Mouse (Mus musculus): Measurements from ENCODE around the gene Orai2. TPM values are rescaled to one million over a fixed set of nuclear protein-coding genes. Genes with fewer than 3 reads are reported as not detected.

Gene Orai2
- 0.69 and 6.0 TPM in 2 replicates for total RNA-seq (2014; rRNA removed; ENCODE audit: low replicate concordance)
- polyA plus RNA-seq (2015; fragmentation: Nextera tagmentation; extraction: Ambion mirVana): 1.1 and 1.2 TPM in 2 replicates

- 3% methylated on average over 47 of the region's 49 CpGs for WGBS
- ATAC-seq (ENCODE audit: insufficient read depth, low read depth) (peak; percentile 81), DNase-seq (ENCODE audit: low spot score) (peak; percentile 51)
- Histone ChIP-seq H3K27me3 (ENCODE audit: control insufficient read depth, insufficient read depth, low read length) (peaks cover 3% of the 10 kb centered on the region; the same call in 1 of the 2 replicates), H3K9ac (replicated peaks; ENCODE audit: low read depth, low read length) (peak within 1 kb of the TSS; percentile 44), H3K36me3 (replicated peaks; ENCODE audit: control insufficient read depth, insufficient read depth, low read length) (no peaks in the 10 kb centered on the region), H3K4me1 (ENCODE audit: control insufficient read depth, insufficient read depth) (peaks cover 12% of the 10 kb centered on the region; the same call in 1 of the 2 replicates), H3K4me3 (ENCODE audit: low read depth, low read length) (peak within 1 kb of the TSS; percentile 54), H3K27ac (ENCODE audit: low read depth) (peak within 1 kb of the TSS; percentile 64), H3K9me3 (replicated peaks; ENCODE audit: control insufficient read depth, low read length) (0 out of 2 replicates have a peak, but pooled peaks cover 4% of the 10 kb centered on the region), H3K4me2 (ENCODE audit: low read depth, low read length) (peak within 1 kb of the TSS; percentile 69)
- no peak for TF ChIP-seq EP300 (IDR thresholded peaks at IDR 0.05; ENCODE audit: low read depth)
Observed at GRCm38 (mm10) chr5:136170512-136171362, at the start of gene Orai2. TSS of gene Orai2 (minus strand) at chr5:136170713.

- no peak for ATAC-seq (ENCODE audit: insufficient read depth, low read depth)
- no peak overlapping the region for H3K4me2 ChIP-seq (ENCODE audit: low read depth, low read length)
- WGBS: 72% methylated on average over 12 of the region's 12 CpGs
- H3K4me1 ChIP-seq (ENCODE audit: control insufficient read depth, insufficient read depth): no peaks in the 10 kb centered on the region
- no peaks in the 10 kb centered on the region for H3K27me3 ChIP-seq (ENCODE audit: control insufficient read depth, insufficient read depth, low read length)
- H3K4me3 ChIP-seq (ENCODE audit: low read depth, low read length): no peak overlapping the region
- no peak for DNase-seq (ENCODE audit: low spot score)
- H3K9ac ChIP-seq (replicated peaks; ENCODE audit: low read depth, low read length): no peak overlapping the region
- H3K27ac ChIP-seq (ENCODE audit: low read depth): no peak overlapping the region
- no peak for TF ChIP-seq EP300 (IDR thresholded peaks at IDR 0.05; ENCODE audit: low read depth)
- TF ChIP-seq CTCF (IDR thresholded peaks at IDR 0.05; ENCODE audit: low read depth): no peak
- no peaks in the 10 kb centered on the region for H3K9me3 ChIP-seq (replicated peaks; ENCODE audit: control insufficient read depth, low read length)
- H3K36me3 ChIP-seq (replicated peaks; ENCODE audit: control insufficient read depth, insufficient read depth, low read length): no peaks in the 10 kb centered on the region
Observed at GRCm38 (mm10) chr5:136218585-136218984, 48.1 kb upstream of the Orai2 start.

- Histone ChIP-seq H3K4me3 (ENCODE audit: low read depth, low read length) (no peak overlapping the region), H3K9me3 (replicated peaks; ENCODE audit: control insufficient read depth, low read length) (no peaks in the 10 kb centered on the region), H3K36me3 (replicated peaks; ENCODE audit: control insufficient read depth, insufficient read depth, low read length) (no peaks in the 10 kb centered on the region), H3K27me3 (ENCODE audit: control insufficient read depth, insufficient read depth, low read length) (no peaks in the 10 kb centered on the region), H3K27ac (ENCODE audit: low read depth) (no peak overlapping the region), H3K4me1 (ENCODE audit: control insufficient read depth, insufficient read depth) (no peaks in the 10 kb centered on the region), H3K4me2 (ENCODE audit: low read depth, low read length) (no peak overlapping the region), H3K9ac (replicated peaks; ENCODE audit: low read depth, low read length) (no peak overlapping the region)
- 56% methylated on average over 4 of the region's 4 CpGs for WGBS
- ATAC-seq (ENCODE audit: insufficient read depth, low read depth) (no peak), DNase-seq (ENCODE audit: low spot score) (no peak)
- TF ChIP-seq CTCF (IDR thresholded peaks at IDR 0.05; ENCODE audit: low read depth) (no peak), EP300 (IDR thresholded peaks at IDR 0.05; ENCODE audit: low read depth) (no peak)
Observed at GRCm38 (mm10) chr5:136217932-136218381, 47.4 kb upstream of the Orai2 start.

GRCm38 (mm10) chr5:136217004-136217665 is 46.6 kb upstream of the Orai2 start:
- H3K27ac ChIP-seq (ENCODE audit: low read depth): no peak overlapping the region
- H3K4me2 ChIP-seq (ENCODE audit: low read depth, low read length): no peak overlapping the region
- no peak overlapping the region for H3K9ac ChIP-seq (replicated peaks; ENCODE audit: low read depth, low read length)
- no peak overlapping the region for H3K4me3 ChIP-seq (ENCODE audit: low read depth, low read length)
- DNase-seq (ENCODE audit: low spot score) (no peak), ATAC-seq (ENCODE audit: insufficient read depth, low read depth) (no peak)
- no peaks in the 10 kb centered on the region for H3K9me3 ChIP-seq (replicated peaks; ENCODE audit: control insufficient read depth, low read length)
- H3K36me3 ChIP-seq (replicated peaks; ENCODE audit: control insufficient read depth, insufficient read depth, low read length): no peaks in the 10 kb centered on the region
- no peaks in the 10 kb centered on the region for H3K4me1 ChIP-seq (ENCODE audit: control insufficient read depth, insufficient read depth)
- H3K27me3 ChIP-seq (ENCODE audit: control insufficient read depth, insufficient read depth, low read length): no peaks in the 10 kb centered on the region
- WGBS: 78% methylated on average over 18 of the region's 18 CpGs
- TF ChIP-seq EP300 (IDR thresholded peaks at IDR 0.05; ENCODE audit: low read depth) (no peak), CTCF (IDR thresholded peaks at IDR 0.05; ENCODE audit: low read depth) (no peak)

- Histone ChIP-seq H3K4me3 (ENCODE audit: low read depth, low read length) (no peak overlapping the region), H3K9me3 (replicated peaks; ENCODE audit: control insufficient read depth, low read length) (no peaks in the 10 kb centered on the region), H3K36me3 (replicated peaks; ENCODE audit: control insufficient read depth, insufficient read depth, low read length) (no peaks in the 10 kb centered on the region), H3K27ac (ENCODE audit: low read depth) (no peak overlapping the region), H3K27me3 (ENCODE audit: control insufficient read depth, insufficient read depth, low read length) (no peaks in the 10 kb centered on the region), H3K4me1 (ENCODE audit: control insufficient read depth, insufficient read depth) (no peaks in the 10 kb centered on the region), H3K4me2 (ENCODE audit: low read depth, low read length) (no peak overlapping the region), H3K9ac (replicated peaks; ENCODE audit: low read depth, low read length) (no peak overlapping the region)
- TF ChIP-seq EP300 (IDR thresholded peaks at IDR 0.05; ENCODE audit: low read depth) (no peak), CTCF (IDR thresholded peaks at IDR 0.05; ENCODE audit: low read depth) (no peak)
- WGBS: 54% methylated on average over 5 of the region's 5 CpGs
- no peak for DNase-seq (ENCODE audit: low spot score)
- ATAC-seq (ENCODE audit: insufficient read depth, low read depth): no peak
Observed at GRCm38 (mm10) chr5:136215958-136216357, 45.4 kb upstream of the Orai2 start.

All from heart, postnatal 0 days (tissue).